Mouse (Mus musculus) CD8-positive naive resting alpha-beta T cell, adult 57 days (primary cell): ENCODE results near the gene Kcnk10. TPM values are rescaled to one million over a fixed set of nuclear protein-coding genes. Genes with fewer than 3 reads are reported as not detected.

Source experiments
- total RNA-seq: library from RNA; stranded (reverse); gene quantifications from one replicate; pipeline ENCODE4 v1.2.4, GENCODE M21; 2023

The Kcnk10 gene
- not detected for total RNA-seq

DNA sequence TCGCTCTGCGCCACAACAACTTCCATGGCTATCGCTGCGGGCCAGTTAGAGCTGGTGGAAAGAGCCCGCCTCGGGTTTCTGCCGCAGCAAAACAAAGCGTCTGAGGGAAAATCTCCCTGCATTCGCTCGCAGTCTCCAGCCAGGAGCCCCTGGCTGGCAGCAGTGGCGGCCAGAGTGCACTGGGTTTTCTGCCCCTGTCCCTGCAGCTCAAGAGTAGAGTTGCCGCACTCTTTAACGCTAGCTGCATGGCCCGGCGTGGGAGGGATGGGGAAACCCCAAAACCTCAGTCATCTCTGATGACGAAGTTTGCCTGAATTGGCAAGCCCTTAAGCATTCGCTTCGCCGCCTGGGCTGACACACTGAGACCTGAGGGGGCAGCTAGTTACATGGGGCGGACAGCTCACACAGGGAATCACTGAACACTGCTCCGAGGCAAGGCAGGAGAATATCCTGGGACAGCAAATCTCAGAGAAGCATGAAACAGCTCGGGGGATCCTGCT, at the start of gene Kcnk10:
TSS of gene Kcnk10 (minus strand) at position 450 of the 500 bp plus-strand sequence.

DNA sequence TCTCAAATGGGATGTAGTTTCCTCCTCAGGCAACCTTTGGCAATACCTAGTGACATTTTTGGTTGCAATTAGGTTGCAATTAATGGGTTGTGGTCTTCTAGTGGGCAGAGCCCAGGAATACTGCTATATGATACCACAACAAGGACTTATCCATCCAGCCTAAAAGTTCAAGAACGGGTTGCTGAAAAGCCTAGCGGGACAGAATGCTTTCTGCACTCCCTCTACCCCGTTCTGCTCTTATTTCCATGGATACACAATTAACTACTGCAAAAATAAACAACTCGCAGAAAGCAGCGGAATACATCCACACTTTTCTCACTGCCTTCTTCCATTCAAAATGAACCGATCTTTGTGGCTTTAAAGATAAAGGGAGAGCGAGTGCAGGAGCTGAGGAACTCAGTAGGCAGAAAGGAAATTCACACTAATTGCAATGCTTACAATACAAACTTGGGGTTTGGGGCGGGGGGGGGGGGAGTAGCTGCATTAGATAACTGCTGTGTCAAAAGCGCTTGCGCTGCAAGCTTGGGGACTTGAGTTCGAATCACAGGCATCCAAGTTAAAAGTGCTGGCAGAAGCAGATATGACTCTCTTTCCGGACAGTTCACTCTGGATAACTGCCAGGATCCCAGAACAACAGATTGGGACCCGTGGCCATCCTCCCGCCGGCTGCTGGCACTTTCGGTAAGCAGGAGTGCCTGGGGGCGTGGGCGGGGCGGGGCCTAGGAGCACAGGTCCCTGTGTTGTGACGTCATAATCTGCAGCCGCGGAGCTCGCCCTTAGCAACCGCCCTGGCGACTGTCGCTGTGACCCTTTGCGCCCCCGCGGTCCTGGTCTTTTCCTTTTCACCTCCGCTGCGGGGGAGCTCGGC, 49.5 kb upstream of the Kcnk10 start, which contains the start of gene Spata7:
TSS of gene Spata7 (plus strand) at position 766 of the 868 bp plus-strand sequence.

Other genes starting within 250 kb of the Kcnk10 start
- 2.3 TPM for gene Spata7, start 49.8 kb upstream of the Kcnk10 start, total RNA-seq
- 6.6 TPM for gene Ptpn21, start 159.1 kb upstream of the Kcnk10 start, total RNA-seq
- 80.7 TPM for gene Zc3h14, start 168.7 kb upstream of the Kcnk10 start, total RNA-seq